Mouse (Mus musculus) left cerebral cortex, postnatal 25 days (tissue): ENCODE data around the gene Narfl. TPM values are rescaled to one million over a fixed set of nuclear protein-coding genes. Genes with fewer than 3 reads are reported as not detected.
A peak's percentile ranks its signal among the peaks of the same experiment; 100 is the strongest.
"Not testable (repeated sequence)": the region's sequence is repeated elsewhere in the genome, so short reads cannot be mapped to it uniquely, and the experiment has no call there.

Experiments used
- DNase-seq, 2 experiments: peaks; one replicate each; pipeline ENCODE4 v3.0.0; 2022; ENCODE audit warnings: low spot score in 2 of 2, mixed read lengths in 1 of 2
- intact Hi-C: fragments of 180-260 bp; cut with DNase I; formaldehyde crosslinking; loops from one replicate; pipeline ENCODE4 v1.15.1; 2025
- total RNA-seq, 2 experiments: library from RNA; stranded (reverse); gene quantifications; 2 replicates each; pipeline ENCODE4 v1.2.3; 2021

Gene Narfl
- total RNA-seq, 2 experiments from 2014 or later, result 33.4 to 34.4 TPM

GRCm38 (mm10) chr17:25795609-25796092, 22.1 kb downstream of the Narfl start, which contains the start of gene AC134908.4:
Gene AC134908.4 (minus strand): TSS chr17:25795659.
- intact Hi-C loops, result no loop called here
- DNase-seq, result peak in 1 of 2 experiments; percentile 72

- DNase-seq, result no peak
- intact Hi-C loops, result no loop called here
Observed at GRCm38 (mm10) chr17:25796211-25796771, 22.7 kb downstream of the Narfl start.

- peak in 1 of 2 experiments; percentile 74 for DNase-seq
- intact Hi-C loops, result loop anchor here (1.0 kb wide), 1 partner anchor 24 kb away; the partner anchor contains the start of gene Narfl
Observed at GRCm38 (mm10) chr17:25796951-25797369, 23.4 kb downstream of the Narfl start, which contains the start of gene Metrn. Gene Metrn (minus strand): TSS chr17:25797136.

- intact Hi-C loops, result loop anchor here (1.0 to 5.0 kb wide), 5 partner anchors 28 to 324 kb away; partner anchors contain the start of gene Narfl
- DNase-seq, result peak; percentile 70 to 80
Observed at GRCm38 (mm10) chr17:25801029-25801428, 27.5 kb downstream of the Narfl start.

GRCm38 (mm10) chr17:25802825-25803517, 29.4 kb downstream of the Narfl start:
- peak; percentile 88 to 94 for DNase-seq
- intact Hi-C loops, result loop anchor here (5.0 kb wide), 2 partner anchors 41 to 236 kb away; no protein-coding TSS in a partner anchor

- no peak for DNase-seq
- intact Hi-C loops, result loop anchor here (5.0 kb wide), 1 partner anchor 249 kb away; no protein-coding TSS in a partner anchor
Observed at GRCm38 (mm10) chr17:25806507-25806906, 32.9 kb downstream of the Narfl start.

- not testable (repeated sequence) for DNase-seq
- intact Hi-C loops, result loop anchor here (5.0 kb wide), 1 partner anchor 250 kb away; no protein-coding TSS in a partner anchor
Observed at GRCm38 (mm10) chr17:25807452-25807851, 33.9 kb downstream of the Narfl start.

GRCm38 (mm10) chr17:25808028-25808427, 34.5 kb downstream of the Narfl start:
- intact Hi-C loops, result loop anchor here (5.0 kb wide), 1 partner anchor 251 kb away; no protein-coding TSS in a partner anchor

GRCm38 (mm10) chr17:25808789-25809605, 35.4 kb downstream of the Narfl start, which contains the start of gene Fbxl16:
Gene Fbxl16 (plus strand): TSS chr17:25809085.
- intact Hi-C loops, result loop anchor here (5.0 kb wide), 1 partner anchor 252 kb away; no protein-coding TSS in a partner anchor
- DNase-seq, result peak; percentile 92 to 95

More at GRCm38 (mm10) chr17:25808028-25808427, 34.5 kb downstream of the Narfl start:
- DNase-seq, result no peak

- peak in 1 of 2 experiments; percentile 60 for DNase-seq
- intact Hi-C loops, result loop anchor here (5.0 kb wide), 1 partner anchor 252 kb away; no protein-coding TSS in a partner anchor
Observed at GRCm38 (mm10) chr17:25809606-25810340, 36.2 kb downstream of the Narfl start.

GRCm38 (mm10) chr17:25810890-25811289, 37.3 kb downstream of the Narfl start:
- intact Hi-C loops, result no loop called here

GRCm38 (mm10) chr17:25813471-25813870, 39.9 kb downstream of the Narfl start:
- peak; percentile 86 to 96 for DNase-seq
- intact Hi-C loops, result loop anchor here (1.0 kb wide), 1 partner anchor 10 kb away; the partner anchor contains the start of gene Wdr24

More at GRCm38 (mm10) chr17:25810890-25811289, 37.3 kb downstream of the Narfl start:
- no peak for DNase-seq

- DNase-seq, result no peak
- intact Hi-C loops, result no loop called here
Observed at GRCm38 (mm10) chr17:25817662-25818061, 44.1 kb downstream of the Narfl start.

GRCm38 (mm10) chr17:25818851-25819780, 45.5 kb downstream of the Narfl start:
- intact Hi-C loops, result no loop called here
- DNase-seq, result no peak

GRCm38 (mm10) chr17:25823452-25823851, 49.9 kb downstream of the Narfl start, which contains the start of gene Wdr24:
Gene Wdr24 (plus strand): TSS chr17:25823627.
- intact Hi-C loops, result loop anchor here (1.0 kb wide), 1 partner anchor 10 kb away; no protein-coding TSS in a partner anchor
- DNase-seq, result peak; percentile 80 to 89

GRCm38 (mm10) chr17:25824362-25825142, 51.0 kb downstream of the Narfl start:
- DNase-seq, result no peak
- intact Hi-C loops, result loop anchor here (2.0 kb wide), 1 partner anchor 40 kb away; the partner anchor contains the start of gene Haghl
